ENCODE assay signal across 21 mouse cellular contexts in genomic region chr4:139268242-139268641, GRCm38 (mm10). TPM values are rescaled to one million over a fixed set of nuclear protein-coding genes. Genes with fewer than 3 reads are reported as not detected.
A peak's percentile ranks its signal among the peaks of the same experiment; 100 is the strongest.
DNase-seq lines count a peak whose midpoint lies in the region; ATAC-seq lines count a peak whose summit lies in the region.
"Had no signal": no experiment of that assay in that cellular context is flagged by ENCODE, and none has a peak within 500 bp of the region (broad histone marks: within the 10 kb centered on the region; RNA-seq: fewer than 3 reads in every experiment).

No protein-coding gene starts in this region.

- no peaks in the 10 kb centered on the region for H3K9me3 ChIP-seq in embryonic facial prominence, embryonic 14.5 days (ENCODE audit: control insufficient read depth, low read length)
- H3K9me3 ChIP-seq in hindbrain, embryonic 10.5 days: no peaks in the 10 kb centered on the region
- H3K9me3 ChIP-seq: hindbrain, embryonic 15.5 days; neural tube, embryonic 12.5 days had no signal

- no peaks in the 10 kb centered on the region for H3K27me3 ChIP-seq in embryonic facial prominence, embryonic 14.5 days (replicated peaks; ENCODE audit: control insufficient read depth, insufficient read depth, low read length)
- no peaks in the 10 kb centered on the region for H3K27me3 ChIP-seq in hindbrain, embryonic 10.5 days (ENCODE audit: insufficient read depth, poor library complexity, severe bottlenecking)
- H3K27me3 ChIP-seq: hindbrain, embryonic 15.5 days; neural tube, embryonic 12.5 days had no signal

- H3K4me1 ChIP-seq in embryonic facial prominence, embryonic 14.5 days (ENCODE audit: control insufficient read depth, insufficient read depth, low read length): peaks cover 45% of the 10 kb centered on the region
- H3K4me1 ChIP-seq in hindbrain, embryonic 10.5 days (replicated peaks): peaks cover 8% of the 10 kb centered on the region
- H3K4me1 ChIP-seq: neural tube, embryonic 12.5 days had no signal

- no peak overlapping the region for H3K4me3 ChIP-seq in embryonic facial prominence, embryonic 14.5 days (ENCODE audit: low read depth, low read length)
- H3K4me3 ChIP-seq in hindbrain, embryonic 10.5 days: no peak overlapping the region
- H3K4me3 ChIP-seq: hindbrain, embryonic 15.5 days; neural tube, embryonic 12.5 days had no signal

- 0 out of 2 replicates have a peak overlapping the region, but pooled peaks have one; percentile 75 for H3K27ac ChIP-seq in embryonic facial prominence, embryonic 14.5 days (replicated peaks; ENCODE audit: low read depth, low read length)
- no peak overlapping the region for H3K27ac ChIP-seq in hindbrain, embryonic 10.5 days
- H3K27ac ChIP-seq: hindbrain, embryonic 15.5 days; liver, embryonic 14.5 days; neural tube, embryonic 12.5 days had no signal

- peaks cover 33% of the 10 kb centered on the region for H3K36me3 ChIP-seq in embryonic facial prominence, embryonic 14.5 days (ENCODE audit: control insufficient read depth, insufficient read depth, low read length)
- H3K36me3 ChIP-seq in hindbrain, embryonic 10.5 days: peaks cover 74% of the 10 kb centered on the region

- H3K4me2 ChIP-seq in embryonic facial prominence, embryonic 14.5 days (ENCODE audit: low read depth, low read length): no peak overlapping the region
- H3K4me2 ChIP-seq: heart, embryonic 11.5 days; hindbrain, embryonic 15.5 days; neural tube, embryonic 12.5 days had no signal

- ATAC-seq in embryonic facial prominence, embryonic 14.5 days (ENCODE audit: low read depth): no peak
- ATAC-seq: forebrain, embryonic 16.5 days had no signal

- peak; percentile 62 to 69 for DNase-seq in cerebellum, postnatal 10 days
- DNase-seq in cerebellum, postnatal 4 days (ENCODE audit: low spot score in 2 of 2): no peak
- DNase-seq in layer of hippocampus, adult 9-11 months: peak; percentile 78
- DNase-seq in layer of hippocampus, postnatal 25 days (ENCODE audit: extremely low spot score in 1 of 2, low spot score in 1 of 2): no peak
- DNase-seq in embryonic facial prominence, embryonic 14.5 days (ENCODE audit: low spot score): no peak
- peak; percentile 71 for DNase-seq in skeletal muscle tissue, adult 2 months (ENCODE audit: low read depth, low spot score)
- no peak for DNase-seq in hindbrain, embryonic 10.5 days (ENCODE audit: low spot score)
- no peak for DNase-seq in natural killer cell, adult 2 months (ENCODE audit: low spot score in 2 of 2)
- DNase-seq: B cell, adult 2 months; gastrocnemius, postnatal 14 days; heart, postnatal 14 days; kidney, adult 2 months; kidney, postnatal 14 days; lung, postnatal 10 days; spleen, adult 18-20 months; thymus, adult 18-20 months had no signal

- no peak overlapping the region for H3K9ac ChIP-seq in embryonic facial prominence, embryonic 14.5 days (ENCODE audit: low read depth, low read length)
- H3K9ac ChIP-seq: hindbrain, embryonic 15.5 days; liver, embryonic 14.5 days; neural tube, embryonic 12.5 days had no signal

- 85% methylated on average over 1 of the region's 1 CpGs for WGBS in embryonic facial prominence, embryonic 14.5 days
- WGBS in hindbrain, embryonic 10.5 days: 94% methylated on average over 1 of the region's 1 CpGs

RNA-seq across cellular contexts. Expression of gene Pqlc2, which starts 42.3 kb away (rescaled TPM):
- total RNA-seq in layer of hippocampus, postnatal 25 days (2021): 10 to 100 TPM; 11.6 to 12.3 TPM
- 10.9 and 12.3 TPM in 2 replicates for polyA plus RNA-seq in embryonic facial prominence, embryonic 14.5 days (2014; fragmentation: Nextera tagmentation; extraction: Ambion mirVana)
- polyA plus RNA-seq in hindbrain, embryonic 10.5 days (2016; fragmentation: Nextera tagmentation; extraction: Ambion mirVana): 15.0 and 16.3 TPM in 2 replicates

RNA-seq across cellular contexts. Expression of gene Akr7a5, which starts 42.3 kb away (rescaled TPM):
- 10 to 100 TPM; 30.5 to 37.9 TPM for total RNA-seq in layer of hippocampus, postnatal 25 days (2021)
- 68.6 and 78.9 TPM in 2 replicates for polyA plus RNA-seq in embryonic facial prominence, embryonic 14.5 days (2014; fragmentation: Nextera tagmentation; extraction: Ambion mirVana)
- 104 and 105 TPM in 2 replicates for polyA plus RNA-seq in hindbrain, embryonic 10.5 days (2016; fragmentation: Nextera tagmentation; extraction: Ambion mirVana)

Comparison
In these comparisons a context has a peak if more than half of its experiments do, and no peak if none do; other contexts are left out.
1. DNase-seq: peak in cerebellum, postnatal 10 days (2 of 2), layer of hippocampus, adult 9-11 months (single experiment) and skeletal muscle tissue, adult 2 months (single experiment); none in cerebellum, postnatal 4 days (0 of 2), layer of hippocampus, postnatal 25 days (0 of 2), embryonic facial prominence, embryonic 14.5 days (single experiment), hindbrain, embryonic 10.5 days (single experiment) and natural killer cell, adult 2 months (0 of 2).